Mouse (Mus musculus) macrophage (primary cell): ENCODE results near the gene B4galt3. TPM values are rescaled to one million over a fixed set of nuclear protein-coding genes. Genes with fewer than 3 reads are reported as not detected.

ENCODE experiments used
- H3K27ac ChIP-seq: fragments of 350-480 bp; formaldehyde crosslinking; 2 replicates; pipeline ENCODE4 v1.9.0; 2021
- H3K36me3 ChIP-seq: fragments of 350-480 bp; formaldehyde crosslinking; 2 replicates; pipeline ENCODE4 v1.9.0; 2021; ENCODE audit errors: inconsistent target
- H3K4me3 ChIP-seq: fragments of 350-480 bp; formaldehyde crosslinking; 2 replicates; pipeline ENCODE4 v1.9.0; 2021; ENCODE audit errors: inconsistent target
- H3K79me2 ChIP-seq: fragments of 350-480 bp; formaldehyde crosslinking; 2 replicates; pipeline ENCODE4 v1.9.0; 2021; ENCODE audit errors: inconsistent target
- WGBS: methylation state at CpG from one replicate; pipeline ENCODE4 v1.1.7; 2026; ENCODE audit warnings: inconsistent platforms; ENCODE audit not compliant: missing documents; 5-methylcytosine and 5-hydroxymethylcytosine counted together
- polyA plus RNA-seq: library from polyadenylated mRNA; stranded (reverse); fragments of 250-400 nt; gene quantifications from 3 replicates; pipeline ENCODE4 v1.2.4, GENCODE M21; 2018; ENCODE audit warnings: inconsistent platforms

The B4galt3 gene
- polyA plus RNA-seq, 1 experiment from 2014 or later = 10.2 TPM

DNA sequence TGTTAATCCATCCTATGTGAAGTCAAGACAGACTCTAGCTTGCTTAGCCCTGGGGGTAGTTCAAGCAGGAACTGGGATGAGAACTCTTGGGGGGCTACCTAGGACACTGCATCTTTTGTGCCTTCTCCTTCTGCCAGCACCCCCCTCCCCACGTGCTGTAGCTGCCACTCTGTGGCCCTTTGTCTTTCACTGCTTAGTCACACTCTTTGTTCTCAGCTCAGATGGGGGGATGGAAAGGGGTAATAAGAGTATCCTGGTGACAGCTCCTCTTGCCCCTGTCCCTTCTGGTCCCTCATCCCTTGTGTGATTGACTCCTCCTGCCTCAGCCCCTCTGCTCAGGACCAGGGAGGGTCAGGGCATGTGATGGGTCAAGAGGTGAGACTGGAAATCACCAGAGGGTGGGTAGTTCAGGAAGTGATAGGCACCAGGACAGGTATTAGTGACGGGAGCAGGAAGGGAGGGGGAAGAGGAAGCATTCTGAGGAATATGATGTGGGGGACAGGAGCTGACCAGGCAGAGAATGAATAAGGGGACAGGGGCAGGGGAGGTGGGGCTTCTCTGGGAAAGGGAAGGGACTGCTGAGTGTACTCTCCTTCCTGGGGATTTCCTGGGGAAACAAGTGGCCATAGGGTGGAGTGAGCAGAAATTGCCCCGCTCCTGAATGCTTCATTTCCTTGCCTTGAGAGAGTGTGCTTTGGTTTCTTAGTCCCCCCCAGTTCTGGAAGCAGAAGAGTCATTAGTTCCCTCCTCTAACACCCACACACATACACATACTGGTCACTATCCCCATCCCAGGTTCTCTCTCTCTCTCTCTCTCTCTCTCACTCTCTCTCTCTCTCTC is 21.5 kb upstream of the B4galt3 start:
- Histone ChIP-seq H3K79me2 (peaks cover 32% of the 10 kb centered on the region), H3K36me3 (peaks cover 15% of the 10 kb centered on the region; the same call in 1 of the 2 replicates), H3K27ac (no peak overlapping the region), H3K4me3 (no peak overlapping the region)
- WGBS = 71% methylated on average over 2 of the region's 3 CpGs

DNA sequence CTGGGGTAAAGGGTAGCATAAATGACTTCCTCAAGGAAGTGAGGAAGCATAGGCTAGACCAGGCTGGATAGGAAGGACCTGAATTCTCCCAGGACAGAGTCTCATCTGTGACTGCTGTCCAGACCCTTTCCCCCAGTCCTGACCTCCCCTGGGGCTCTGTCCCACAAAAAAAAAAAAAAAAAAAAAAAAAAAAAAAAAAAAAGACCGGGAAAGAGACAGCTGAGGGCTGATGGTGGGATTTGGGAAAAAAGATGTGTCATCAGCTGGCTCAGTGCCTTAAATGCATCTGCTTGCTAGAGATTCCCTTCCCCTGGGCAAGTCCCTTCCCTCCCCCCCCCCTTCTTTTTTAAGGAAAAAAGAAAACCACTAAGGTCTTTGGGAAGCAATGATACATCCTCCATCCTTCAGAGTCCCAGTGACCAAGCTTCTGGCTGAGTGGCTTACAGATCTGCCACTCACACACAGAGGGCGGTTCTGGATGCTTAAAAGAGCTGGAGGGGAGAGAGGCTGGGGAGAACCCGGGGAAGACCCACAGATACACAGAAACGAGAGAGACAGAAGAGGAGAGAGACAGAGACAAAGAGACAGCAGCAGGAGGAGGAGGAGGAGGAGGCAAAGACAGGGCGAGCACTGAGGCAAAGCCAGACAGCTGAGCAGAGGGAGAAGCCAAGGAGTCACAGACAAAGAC is 20.1 kb upstream of the B4galt3 start, which contains the start of gene Adamts4:
Adamts4 (plus strand) TSS at position 509 of the 688 bp plus-strand sequence.
- Histone ChIP-seq H3K36me3 (0 out of 2 replicates have a peak, but pooled peaks cover 4% of the 10 kb centered on the region), H3K27ac (no peak within 1 kb of the TSS), H3K4me3 (no peak within 1 kb of the TSS), H3K79me2 (peaks cover 18% of the 10 kb centered on the region)
- 35% methylated on average over 5 of the region's 5 CpGs for WGBS

DNA sequence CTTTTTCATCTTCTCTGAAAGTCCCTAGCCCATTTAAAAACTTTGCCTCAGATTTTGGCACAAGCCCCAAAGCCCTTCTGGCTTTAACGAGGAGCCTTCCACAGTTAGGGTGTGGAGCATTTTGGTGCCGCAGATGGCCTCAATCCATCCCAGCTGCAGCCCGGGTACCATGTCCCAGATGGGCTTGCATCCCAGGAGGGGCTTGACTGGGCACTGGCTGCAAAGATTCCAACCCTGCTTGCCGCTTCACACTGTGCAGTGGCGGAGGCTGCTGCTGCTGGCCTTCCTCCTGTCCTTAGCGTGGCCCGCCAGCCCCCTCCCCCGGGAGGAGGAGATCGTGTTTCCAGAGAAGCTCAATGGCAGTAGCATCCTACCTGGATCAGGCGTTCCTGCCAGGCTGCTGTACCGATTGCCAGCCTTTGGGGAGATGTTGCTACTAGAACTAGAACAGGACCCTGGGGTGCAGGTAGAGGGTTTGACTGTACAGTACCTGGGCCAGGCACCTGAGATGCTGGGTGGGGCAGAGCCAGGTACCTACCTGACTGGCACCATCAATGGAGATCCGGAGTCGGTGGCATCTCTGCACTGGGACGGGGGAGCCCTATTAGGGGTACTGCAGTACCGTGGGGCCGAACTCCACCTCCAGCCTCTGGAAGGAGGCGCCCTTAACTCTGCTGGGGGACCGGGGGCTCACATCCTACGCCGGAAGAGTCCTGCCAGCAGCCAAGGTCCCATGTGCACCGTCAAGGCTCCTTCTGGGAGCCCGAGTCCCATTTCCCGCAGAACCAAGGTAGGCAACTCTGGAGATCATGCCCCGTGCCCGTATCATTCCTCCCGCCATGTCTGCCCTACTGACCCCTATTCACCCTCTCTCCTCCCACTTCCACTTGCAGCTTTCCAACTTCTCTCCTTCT is 19.2 kb upstream of the B4galt3 start, which contains the start of gene Ndufs2:
Ndufs2 (minus strand) TSS at position 709 of the 914 bp plus-strand sequence.
- H3K36me3 ChIP-seq = no peaks in the 10 kb centered on the region
- H3K79me2 ChIP-seq = peaks cover 9% of the 10 kb centered on the region
- WGBS = 64% methylated on average over 26 of the region's 26 CpGs
- no peak within 1 kb of the TSS for H3K4me3 ChIP-seq
- no peak within 1 kb of the TSS for H3K27ac ChIP-seq

DNA sequence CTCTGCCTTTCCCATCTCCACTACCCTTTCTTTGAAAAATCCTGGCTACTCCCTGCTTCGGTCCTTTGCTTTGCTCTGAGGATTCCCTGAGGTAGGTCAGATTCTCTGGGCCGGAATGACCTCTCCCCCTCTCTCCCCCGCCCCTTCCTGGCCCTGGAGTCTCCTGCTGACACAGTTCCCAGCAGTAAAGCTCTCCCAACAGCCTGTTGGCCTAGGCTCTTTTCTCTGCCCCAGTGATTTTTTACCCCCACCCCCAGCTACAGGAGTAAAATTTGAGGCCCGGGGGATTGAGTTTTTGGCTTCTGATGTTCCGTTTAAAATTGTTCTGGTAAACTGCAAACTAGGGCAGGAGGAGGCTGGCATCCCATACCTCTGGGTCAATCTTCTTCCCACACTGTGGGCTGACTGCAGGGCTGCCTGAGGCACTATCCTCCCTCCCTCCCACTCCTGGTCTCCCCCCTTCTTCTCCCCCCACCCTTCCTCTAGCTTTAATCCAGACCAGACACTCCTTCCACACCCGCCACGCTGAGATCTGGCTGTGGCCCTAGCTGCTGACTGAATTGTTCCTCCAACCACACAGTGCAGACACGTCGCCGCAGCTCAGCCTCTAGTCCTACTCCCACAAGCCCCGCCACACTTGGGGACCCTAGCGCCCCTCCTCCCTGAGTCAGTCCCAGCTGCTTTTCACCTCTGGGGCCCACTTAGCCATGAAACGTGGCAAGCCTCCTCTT is 18.4 kb upstream of the B4galt3 start:
- H3K36me3 ChIP-seq = no peaks in the 10 kb centered on the region
- 65% methylated on average over 11 of the region's 13 CpGs for WGBS
- peaks cover under 1% of the 10 kb centered on the region for H3K79me2 ChIP-seq
- H3K4me3 ChIP-seq = no peak overlapping the region
- H3K27ac ChIP-seq = no peak overlapping the region

DNA sequence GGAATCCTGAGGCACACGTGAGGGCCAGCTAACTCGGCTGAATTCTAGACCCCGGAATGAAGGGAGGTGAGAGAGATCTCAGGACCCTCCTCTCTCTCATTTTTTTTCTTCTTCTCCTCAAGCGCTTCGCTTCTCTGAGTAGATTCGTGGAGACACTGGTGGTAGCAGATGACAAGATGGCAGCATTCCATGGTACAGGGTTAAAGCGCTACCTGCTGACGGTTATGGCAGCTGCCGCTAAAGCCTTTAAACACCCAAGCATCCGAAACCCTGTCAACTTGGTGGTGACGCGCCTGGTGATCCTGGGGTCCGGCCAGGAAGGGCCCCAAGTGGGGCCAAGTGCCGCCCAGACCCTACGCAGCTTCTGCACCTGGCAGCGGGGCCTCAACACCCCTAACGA is 17.7 kb upstream of the B4galt3 start:
- 91% methylated on average over 17 of the region's 17 CpGs for WGBS
- no peaks in the 10 kb centered on the region for H3K79me2 ChIP-seq
- no peaks in the 10 kb centered on the region for H3K36me3 ChIP-seq
- H3K4me3 ChIP-seq = no peak overlapping the region
- no peak overlapping the region for H3K27ac ChIP-seq

DNA sequence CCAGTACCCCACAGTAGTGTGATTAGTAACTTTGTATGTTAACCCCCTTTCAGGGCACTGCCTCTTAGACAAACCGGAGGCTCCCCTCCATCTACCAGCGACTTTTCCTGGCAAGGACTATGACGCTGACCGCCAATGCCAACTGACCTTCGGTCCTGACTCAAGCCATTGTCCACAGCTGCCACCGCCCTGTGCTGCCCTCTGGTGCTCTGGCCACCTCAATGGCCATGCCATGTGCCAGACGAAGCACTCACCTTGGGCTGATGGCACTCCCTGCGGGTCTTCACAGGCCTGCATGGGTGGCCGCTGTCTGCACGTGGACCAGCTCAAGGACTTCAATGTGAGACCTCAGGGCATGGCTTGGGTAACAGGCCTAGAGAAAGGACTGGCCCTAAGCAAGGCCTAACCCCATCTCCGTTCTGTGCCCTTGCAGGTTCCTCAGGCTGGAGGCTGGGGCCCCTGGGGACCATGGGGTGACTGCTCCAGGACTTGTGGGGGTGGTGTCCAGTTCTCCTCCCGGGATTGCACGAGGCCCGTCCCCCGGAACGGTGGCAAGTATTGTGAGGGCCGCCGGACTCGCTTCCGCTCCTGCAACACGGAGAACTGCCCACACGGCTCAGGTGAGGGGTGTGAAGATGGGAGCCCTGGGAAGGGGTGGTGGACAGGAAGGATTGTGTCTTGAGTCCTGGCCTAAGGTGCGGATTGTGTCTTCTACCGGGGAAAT is 13.9 kb upstream of the B4galt3 start:
- Histone ChIP-seq H3K27ac (no peak overlapping the region), H3K4me3 (no peak overlapping the region), H3K36me3 (no peaks in the 10 kb centered on the region), H3K79me2 (no peaks in the 10 kb centered on the region)
- WGBS = 93% methylated on average over 23 of the region's 24 CpGs

DNA sequence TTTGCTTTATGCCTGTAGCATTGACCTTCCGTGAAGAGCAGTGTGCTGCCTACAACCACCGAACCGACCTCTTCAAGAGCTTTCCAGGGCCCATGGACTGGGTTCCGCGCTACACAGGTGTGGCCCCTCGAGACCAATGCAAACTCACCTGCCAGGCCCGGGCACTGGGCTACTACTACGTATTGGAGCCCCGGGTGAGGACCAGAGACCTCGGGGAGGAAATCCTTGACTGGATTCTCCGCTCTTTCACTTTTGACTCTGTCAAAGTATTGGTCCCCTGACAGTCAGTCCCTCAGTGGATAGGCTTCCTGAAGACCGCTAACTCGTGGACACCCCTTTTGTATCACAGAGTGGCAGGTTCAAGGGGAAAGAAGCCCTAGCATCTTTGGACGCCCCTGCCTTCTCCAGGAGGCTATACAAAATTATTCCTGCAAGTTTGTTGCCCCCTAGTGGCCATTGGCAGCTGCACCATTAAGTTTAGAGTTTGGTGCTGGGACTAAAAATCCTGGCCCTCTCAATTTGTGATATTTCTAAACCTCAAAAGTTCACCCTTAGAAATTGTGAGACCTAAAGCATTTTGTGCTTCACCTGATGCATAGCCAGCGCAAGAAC is 13.1 kb upstream of the B4galt3 start:
- H3K27ac ChIP-seq = no peak overlapping the region
- no peaks in the 10 kb centered on the region for H3K79me2 ChIP-seq
- WGBS = 61% methylated on average over 13 of the region's 15 CpGs
- H3K4me3 ChIP-seq = no peak overlapping the region
- no peaks in the 10 kb centered on the region for H3K36me3 ChIP-seq

DNA sequence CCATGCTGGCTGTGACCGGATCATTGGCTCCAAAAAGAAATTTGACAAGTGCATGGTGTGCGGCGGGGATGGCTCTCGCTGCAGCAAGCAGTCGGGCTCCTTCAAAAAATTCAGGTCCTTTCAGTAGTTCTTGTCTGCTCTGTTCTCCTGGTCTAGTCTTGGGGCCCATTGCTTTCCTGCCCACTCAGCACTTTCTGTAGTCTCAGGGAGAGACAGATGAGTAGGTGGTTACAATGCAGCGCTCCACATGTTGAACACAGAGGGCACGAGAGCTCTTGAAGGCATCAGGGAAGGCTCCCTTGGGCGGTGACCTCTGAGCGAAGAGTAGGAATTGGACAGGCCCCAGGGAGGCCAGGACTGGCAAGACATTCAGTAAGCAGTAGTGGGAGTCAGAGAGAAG is 12.3 kb upstream of the B4galt3 start:
- Histone ChIP-seq H3K79me2 (no peaks in the 10 kb centered on the region), H3K27ac (no peak overlapping the region), H3K4me3 (no peak overlapping the region), H3K36me3 (no peaks in the 10 kb centered on the region)
- WGBS = 91% methylated on average over 9 of the region's 9 CpGs

DNA sequence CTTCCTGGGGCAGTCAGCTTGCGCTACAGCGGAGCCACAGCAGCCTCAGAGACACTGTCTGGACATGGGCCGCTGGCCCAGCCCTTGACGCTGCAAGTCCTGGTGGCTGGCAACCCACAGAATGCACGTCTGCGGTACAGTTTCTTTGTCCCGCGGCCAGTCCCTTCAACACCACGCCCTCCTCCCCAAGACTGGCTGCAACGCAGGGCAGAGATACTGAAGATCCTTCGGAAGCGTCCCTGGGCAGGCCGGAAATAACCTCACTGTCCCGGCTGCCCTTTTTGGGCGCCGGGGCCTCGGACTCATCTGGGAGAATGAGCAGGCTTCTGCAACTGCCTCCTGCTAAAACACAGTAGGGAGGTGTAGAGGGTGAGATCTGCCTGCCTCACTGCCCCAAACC is 11.2 kb upstream of the B4galt3 start:
- Histone ChIP-seq H3K79me2 (no peaks in the 10 kb centered on the region), H3K36me3 (no peaks in the 10 kb centered on the region), H3K4me3 (no peak overlapping the region), H3K27ac (no peak overlapping the region)
- 73% methylated on average over 15 of the region's 17 CpGs for WGBS

DNA sequence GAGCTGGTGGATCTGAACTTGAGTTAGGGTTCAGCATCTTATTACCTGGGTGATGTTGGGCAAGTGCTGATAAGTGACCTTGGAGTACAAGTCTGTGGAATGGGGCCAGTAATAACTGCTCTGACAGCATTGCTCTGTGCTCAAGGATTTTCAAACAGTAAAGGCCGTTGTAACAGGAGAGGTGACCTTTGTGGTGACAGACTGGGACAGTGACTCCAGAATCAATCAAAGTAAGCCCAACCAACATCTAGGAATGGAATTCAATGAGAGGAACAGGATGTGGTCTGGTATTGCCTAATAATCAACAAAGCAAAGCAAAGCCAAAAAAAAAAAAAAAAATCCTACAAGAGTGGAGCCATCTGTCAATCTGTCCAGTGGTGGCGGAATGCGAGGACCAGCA is 9.8 kb upstream of the B4galt3 start:
- H3K4me3 ChIP-seq = no peak overlapping the region
- no peaks in the 10 kb centered on the region for H3K79me2 ChIP-seq
- no peak overlapping the region for H3K27ac ChIP-seq
- H3K36me3 ChIP-seq = no peaks in the 10 kb centered on the region
- 39% methylated on average over 3 of the region's 3 CpGs for WGBS

DNA sequence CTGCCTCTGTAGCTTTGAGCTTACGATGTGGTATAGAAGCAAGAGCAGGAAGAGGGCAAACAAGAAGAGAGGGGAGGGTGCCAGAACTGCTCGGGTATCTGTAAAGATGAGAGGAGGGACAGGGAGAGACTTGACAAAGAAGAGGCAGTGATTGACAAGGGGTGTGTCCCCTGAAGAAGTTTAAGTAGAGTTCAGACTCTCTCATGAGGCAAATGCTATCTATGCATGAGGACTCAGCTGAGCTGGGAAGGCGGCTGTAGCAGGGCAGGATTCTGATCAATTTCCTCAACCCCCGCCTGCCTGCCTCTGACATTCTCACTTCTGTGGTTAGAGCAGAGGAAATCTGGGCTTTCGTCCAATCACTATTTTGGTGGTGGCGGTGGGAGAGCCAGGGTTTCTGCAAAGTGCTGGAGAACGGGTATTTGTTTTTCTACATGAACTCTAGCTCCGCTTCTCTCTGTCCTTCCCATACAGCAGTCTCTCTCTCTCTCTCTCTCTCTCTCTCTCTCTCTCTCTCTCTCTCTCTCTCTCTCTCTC is 7.5 kb upstream of the B4galt3 start:
- Histone ChIP-seq H3K79me2 (no peaks in the 10 kb centered on the region), H3K36me3 (no peaks in the 10 kb centered on the region), H3K4me3 (no peak overlapping the region), H3K27ac (no peak overlapping the region)
- under 1% methylated on average over 8 of the region's 8 CpGs for WGBS

DNA sequence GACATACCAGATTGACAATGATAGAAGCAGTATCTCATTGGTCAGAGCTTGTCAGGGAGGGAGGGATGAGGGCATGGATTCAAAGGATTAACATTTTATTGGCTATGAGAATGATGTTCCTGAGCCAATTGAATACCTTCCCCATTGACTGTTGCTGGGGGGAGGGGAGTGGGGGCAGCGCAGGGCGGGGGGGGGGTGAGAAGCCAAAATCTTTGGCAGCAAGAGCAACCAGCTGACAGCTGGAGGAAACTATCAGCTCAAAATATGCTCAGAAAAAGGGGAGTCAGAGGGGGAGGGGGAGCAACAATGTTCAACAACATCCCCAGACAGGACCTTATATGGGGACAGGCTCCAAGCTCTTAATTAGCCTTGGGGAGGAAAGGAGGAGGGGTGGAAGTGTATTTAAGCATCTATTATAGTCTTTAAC is 6.9 kb upstream of the B4galt3 start:
- Histone ChIP-seq H3K36me3 (no peaks in the 10 kb centered on the region), H3K27ac (no peak overlapping the region)
- no CpG with 5 or more reads among the region's 2 CpGs for WGBS

More for the DNA sequence above, 6.9 kb upstream of the B4galt3 start:
- no peaks in the 10 kb centered on the region for H3K79me2 ChIP-seq
- no peak overlapping the region for H3K4me3 ChIP-seq
